Mouse (Mus musculus) G1E (cell line): ENCODE results near the gene 5730596B20Rik.

Experiments
- CTCF ChIP-seq: IDR thresholded peaks from 2 replicates; pipeline ENCODE4 v1.5.1; 2012; ENCODE audit warnings: low read depth, low read length, inconsistent platforms, mixed read lengths
- GATA2 ChIP-seq: IDR thresholded peaks from 2 replicates; pipeline ENCODE4 v1.6.1; 2012; ENCODE audit warnings: low read depth, low read length, inconsistent platforms, borderline replicate concordance
- POLR2AphosphoS5 ChIP-seq: IDR thresholded peaks from 2 replicates; pipeline ENCODE4 v1.6.1; 2012; ENCODE audit warnings: low read depth, low read length, inconsistent platforms; ENCODE audit not compliant: insufficient replicate concordance
- TAL1 ChIP-seq: conservative IDR thresholded peaks from 2 replicates; pipeline ENCODE4 v1.6.1; 2012; ENCODE audit warnings: low read depth, low read length, inconsistent platforms, mixed read lengths

DNA sequence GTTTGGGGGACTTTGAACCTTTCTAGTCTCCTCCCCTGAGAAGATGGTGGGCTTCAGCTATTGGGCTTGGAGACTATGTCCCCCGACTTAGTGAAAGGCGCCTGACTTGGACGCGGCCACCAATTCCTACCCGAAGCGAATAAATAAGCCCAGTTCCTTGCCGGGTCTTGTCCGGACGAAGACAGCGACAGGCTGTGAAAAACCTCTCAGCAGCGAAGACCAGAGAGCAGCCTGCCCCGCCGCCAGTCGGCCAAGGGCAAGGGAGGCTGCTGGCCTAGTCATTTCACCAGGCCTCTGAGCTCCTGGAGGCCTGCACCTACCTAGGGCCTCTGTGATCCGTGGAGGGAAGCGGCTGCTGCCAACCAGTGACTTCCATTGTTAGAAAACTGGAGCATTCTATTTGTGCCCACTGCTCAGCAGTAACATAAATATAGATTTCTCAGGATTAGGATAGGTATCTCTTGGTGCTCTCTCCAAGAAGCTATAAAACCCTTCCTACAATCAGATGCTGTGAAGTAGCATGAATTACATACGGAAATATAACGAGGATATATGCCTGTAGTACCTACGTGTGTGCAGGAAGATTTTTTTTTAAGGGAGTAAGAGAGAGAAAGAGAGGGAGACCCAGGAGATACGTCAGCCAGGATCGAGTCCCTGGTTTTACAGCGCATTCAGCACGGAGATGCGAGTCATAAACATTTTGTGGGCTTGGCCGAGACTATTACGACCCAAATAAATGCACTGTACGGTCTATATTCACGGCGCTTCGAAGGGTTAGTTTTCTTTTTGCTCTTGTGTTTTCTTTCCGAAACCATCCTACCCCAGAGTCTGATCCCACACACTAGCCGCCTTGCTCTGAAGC is 42.9 kb downstream of the 5730596B20Rik start:
- no peak for TF ChIP-seq POLR2AphosphoS5
- TF ChIP-seq GATA2: no peak
- no peak for TF ChIP-seq CTCF
- no peak for TF ChIP-seq TAL1
